Mouse (Mus musculus): ENCODE data around the gene Slc16a7. TPM values are rescaled to one million over a fixed set of nuclear protein-coding genes. Genes with fewer than 3 reads are reported as not detected.

The Slc16a7 gene
- polyA plus RNA-seq, 2 experiments, result 3.4 to 9.7 TPM

DNA sequence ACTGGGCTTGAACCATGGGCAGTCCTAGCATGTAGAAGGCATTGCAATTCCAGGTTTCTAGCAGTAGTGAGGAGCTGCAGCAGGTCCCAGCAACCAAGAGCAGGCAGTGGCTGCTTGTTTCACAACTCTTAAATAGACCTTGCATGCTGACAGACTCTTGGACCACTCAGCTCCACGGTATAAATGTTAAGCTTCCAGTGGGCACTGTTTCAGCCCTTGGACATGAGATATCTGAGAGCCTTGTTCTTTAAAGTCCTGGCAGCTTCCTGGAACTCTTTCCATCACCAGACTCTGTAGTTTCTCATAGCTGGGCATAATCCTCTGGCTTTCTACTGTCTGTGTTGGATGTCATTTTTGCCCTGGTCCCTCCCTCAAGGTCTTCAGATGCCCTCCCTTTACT lies 43.7 kb downstream of the Slc16a7 start:
- no peak for TF ChIP-seq CTCF (IDR thresholded peaks at IDR 0.05; ENCODE audit: low read depth)
- H3K9ac ChIP-seq (replicated peaks), result no peak overlapping the region
- no peaks in the 10 kb centered on the region; a peak in 1 of 4 replicates for H3K4me1 ChIP-seq (replicated peaks; ENCODE audit: control insufficient read depth in 2 of 2, insufficient read depth in 2 of 2, low read length in 1 of 2)
- no peaks in the 10 kb centered on the region for H3K9me3 ChIP-seq (ENCODE audit: control insufficient read depth, low read length)
- no peak for ATAC-seq (ENCODE audit: insufficient read depth)
- no peak for DNase-seq (ENCODE audit: low read depth in 3 of 3, low spot score in 3 of 3)
- no peak overlapping the region for H3K4me2 ChIP-seq (ENCODE audit: low read depth)
- 56% methylated on average over 1 of the region's 1 CpGs for WGBS (ENCODE audit: insufficient replicate concordance)
- H3K36me3 ChIP-seq (replicated peaks; ENCODE audit: control insufficient read depth, insufficient read depth, low read depth), result no peaks in the 10 kb centered on the region
- no peak overlapping the region for H3K27ac ChIP-seq
- H3K4me3 ChIP-seq (ENCODE audit: insufficient read depth in 1 of 2, low read depth in 2 of 2, low read length in 2 of 2), result no peak overlapping the region
- no peaks in the 10 kb centered on the region for H3K27me3 ChIP-seq (ENCODE audit: control insufficient read depth, insufficient read depth, low read length)

DNA sequence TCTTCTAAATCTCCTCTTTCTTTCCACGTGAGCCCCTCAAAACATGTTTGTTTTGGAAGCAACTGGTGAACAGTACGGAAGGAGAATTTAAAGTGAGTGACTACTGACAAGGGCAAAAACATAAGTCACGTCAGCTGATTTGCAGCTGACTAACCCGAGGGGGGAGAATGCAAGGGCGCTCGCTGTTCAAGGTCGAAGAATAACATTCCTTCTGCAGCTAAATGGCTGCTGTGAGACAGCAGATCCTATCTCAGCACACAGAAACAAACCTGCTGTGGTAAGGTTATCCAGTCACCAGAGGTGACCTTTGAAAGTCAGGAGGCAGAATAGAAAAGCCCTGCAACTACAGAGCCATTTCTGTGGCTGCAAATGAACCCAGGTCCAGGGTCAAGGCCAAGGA lies 47.1 kb downstream of the Slc16a7 start:
- Histone ChIP-seq H3K4me3 (ENCODE audit: insufficient read depth in 1 of 2, low read depth in 2 of 2, low read length in 2 of 2) (no peak overlapping the region), H3K36me3 (replicated peaks; ENCODE audit: control insufficient read depth, insufficient read depth, low read depth) (no peaks in the 10 kb centered on the region), H3K27me3 (ENCODE audit: control insufficient read depth, insufficient read depth, low read length) (no peaks in the 10 kb centered on the region), H3K9me3 (ENCODE audit: control insufficient read depth, low read length) (no peaks in the 10 kb centered on the region), H3K9ac (replicated peaks) (no peak overlapping the region), H3K4me1 (replicated peaks; ENCODE audit: control insufficient read depth in 2 of 2, insufficient read depth in 2 of 2, low read length in 1 of 2) (no peaks in the 10 kb centered on the region; a peak in 1 of 4 replicates), H3K4me2 (ENCODE audit: low read depth) (no peak overlapping the region), H3K27ac (no peak overlapping the region)
- no peak for ATAC-seq (ENCODE audit: insufficient read depth)
- no peak for TF ChIP-seq EP300 (IDR thresholded peaks at IDR 0.05; ENCODE audit: low read depth)
- TF ChIP-seq CTCF (IDR thresholded peaks at IDR 0.05; ENCODE audit: low read depth), result no peak
- 52% methylated on average over 7 of the region's 7 CpGs for WGBS (ENCODE audit: insufficient replicate concordance)
- no peak for DNase-seq (ENCODE audit: low read depth in 3 of 3, low spot score in 3 of 3)

DNA sequence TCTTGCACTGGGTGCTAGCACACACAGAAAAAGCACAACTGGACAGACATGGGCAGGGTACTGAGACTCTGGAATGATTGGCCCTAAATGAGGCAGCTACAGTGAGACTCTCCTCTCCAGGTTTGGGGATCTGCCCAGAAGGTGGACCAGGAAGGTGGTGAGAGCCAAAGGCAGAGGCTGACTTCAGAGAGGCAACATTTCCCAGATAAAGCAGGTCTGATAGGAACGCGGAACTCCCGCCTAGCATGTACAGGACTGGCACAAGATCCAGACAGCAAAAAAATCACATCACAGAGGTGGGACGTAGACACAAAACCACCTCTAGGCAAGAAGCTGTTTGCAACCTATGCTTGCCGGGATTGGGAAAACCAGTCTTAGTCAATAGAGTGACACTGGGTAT lies 55.5 kb downstream of the Slc16a7 start:
- H3K36me3 ChIP-seq (replicated peaks; ENCODE audit: control insufficient read depth, insufficient read depth, low read depth), result no peaks in the 10 kb centered on the region
- H3K27me3 ChIP-seq (ENCODE audit: control insufficient read depth, insufficient read depth, low read length), result no peaks in the 10 kb centered on the region
- ATAC-seq (ENCODE audit: insufficient read depth) (no peak), DNase-seq (ENCODE audit: low read depth in 3 of 3, low spot score in 3 of 3) (no peak)
- WGBS (ENCODE audit: insufficient replicate concordance), result 74% methylated on average over 5 of the region's 5 CpGs
- H3K4me3 ChIP-seq (ENCODE audit: insufficient read depth in 1 of 2, low read depth in 2 of 2, low read length in 2 of 2), result no peak overlapping the region
- H3K4me1 ChIP-seq (replicated peaks; ENCODE audit: control insufficient read depth in 2 of 2, insufficient read depth in 2 of 2, low read length in 1 of 2), result no peaks in the 10 kb centered on the region
- H3K9me3 ChIP-seq (ENCODE audit: control insufficient read depth, low read length), result no peaks in the 10 kb centered on the region
- H3K27ac ChIP-seq, result no peak overlapping the region
- no peak for TF ChIP-seq EP300 (IDR thresholded peaks at IDR 0.05; ENCODE audit: low read depth)
- no peak for TF ChIP-seq CTCF (IDR thresholded peaks at IDR 0.05; ENCODE audit: low read depth)
- H3K4me2 ChIP-seq (ENCODE audit: low read depth), result no peak overlapping the region
- H3K9ac ChIP-seq (replicated peaks), result no peak overlapping the region

DNA sequence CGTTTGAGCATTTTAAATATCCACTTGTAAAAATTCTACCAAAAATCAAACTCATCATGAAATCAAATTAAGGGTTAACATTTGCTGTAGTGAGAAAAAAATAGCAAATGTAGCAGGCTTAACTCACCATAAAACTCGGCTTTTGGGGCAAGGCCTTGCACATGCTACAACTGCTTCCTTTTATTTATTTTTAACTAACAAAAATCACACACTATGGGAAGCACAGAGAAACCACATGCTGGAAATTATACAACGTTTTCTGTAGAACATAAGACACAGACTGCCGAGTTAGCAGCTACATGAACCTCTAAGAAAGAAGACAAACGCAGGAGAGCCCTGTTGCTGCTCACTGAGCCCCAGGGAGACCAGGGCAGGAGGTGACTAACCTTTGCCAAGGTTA lies 57.9 kb downstream of the Slc16a7 start:
- Histone ChIP-seq H3K36me3 (replicated peaks; ENCODE audit: control insufficient read depth, insufficient read depth, low read depth) (no peaks in the 10 kb centered on the region), H3K27me3 (ENCODE audit: control insufficient read depth, insufficient read depth, low read length) (no peaks in the 10 kb centered on the region), H3K4me3 (ENCODE audit: insufficient read depth in 1 of 2, low read depth in 2 of 2, low read length in 2 of 2) (no peak overlapping the region), H3K9ac (replicated peaks) (no peak overlapping the region), H3K4me2 (ENCODE audit: low read depth) (no peak overlapping the region), H3K4me1 (replicated peaks; ENCODE audit: control insufficient read depth in 2 of 2, insufficient read depth in 2 of 2, low read length in 1 of 2) (no peaks in the 10 kb centered on the region), H3K27ac (no peak overlapping the region), H3K9me3 (ENCODE audit: control insufficient read depth, low read length) (no peaks in the 10 kb centered on the region)
- no peak for DNase-seq (ENCODE audit: low read depth in 3 of 3, low spot score in 3 of 3)
- TF ChIP-seq EP300 (IDR thresholded peaks at IDR 0.05; ENCODE audit: low read depth), result no peak
- TF ChIP-seq CTCF (IDR thresholded peaks at IDR 0.05; ENCODE audit: low read depth), result no peak
- ATAC-seq (ENCODE audit: insufficient read depth), result no peak
- 29% methylated on average over 5 of the region's 5 CpGs for WGBS (ENCODE audit: insufficient replicate concordance)

DNA sequence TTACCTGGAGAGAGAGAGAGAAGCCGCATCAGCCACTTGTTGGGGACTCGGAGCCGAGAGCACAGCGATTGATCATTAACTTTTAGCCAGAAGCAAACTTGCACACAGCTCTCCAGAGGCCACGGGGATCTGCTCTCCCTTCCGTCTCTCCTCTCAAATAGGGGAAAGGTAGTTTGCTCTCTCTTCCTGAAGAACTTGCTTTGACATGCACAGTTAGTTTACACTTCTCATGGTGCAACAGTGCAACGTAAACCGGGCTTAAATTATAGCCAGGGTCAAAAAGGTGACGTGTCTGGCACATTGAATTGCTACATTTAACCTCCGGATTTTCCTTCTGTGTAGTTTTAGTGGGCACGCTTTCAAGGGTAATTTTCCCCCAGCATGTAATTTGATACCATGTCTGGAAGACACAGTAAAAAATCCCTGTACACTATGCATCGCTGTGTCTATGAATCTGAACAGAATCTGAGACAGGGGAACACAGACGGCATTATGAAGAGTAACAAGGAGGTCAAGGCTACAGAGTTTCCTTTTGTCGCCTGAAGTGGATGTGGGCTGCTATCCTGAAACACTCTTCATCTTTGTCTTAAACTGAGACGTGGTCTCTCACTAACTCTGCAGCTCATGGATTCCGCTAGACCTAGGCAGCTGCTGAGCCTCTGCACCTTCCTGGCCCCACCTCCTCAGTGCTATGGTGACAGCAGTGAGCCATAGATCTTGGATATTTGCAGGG lies 60.8 kb downstream of the Slc16a7 start:
- Histone ChIP-seq H3K9ac (replicated peaks) (no peak overlapping the region), H3K4me3 (ENCODE audit: insufficient read depth in 1 of 2, low read depth in 2 of 2, low read length in 2 of 2) (no peak overlapping the region), H3K27me3 (ENCODE audit: control insufficient read depth, insufficient read depth, low read length) (no peaks in the 10 kb centered on the region), H3K36me3 (replicated peaks; ENCODE audit: control insufficient read depth, insufficient read depth, low read depth) (no peaks in the 10 kb centered on the region), H3K4me2 (ENCODE audit: low read depth) (peak overlapping the region; percentile 28), H3K9me3 (ENCODE audit: control insufficient read depth, low read length) (no peaks in the 10 kb centered on the region), H3K4me1 (replicated peaks; ENCODE audit: control insufficient read depth in 2 of 2, insufficient read depth in 2 of 2, low read length in 1 of 2) (peaks cover 0 to 4% of the 10 kb centered on the region in 2 experiments; a peak in 1 of 4 replicates), H3K27ac (no peak overlapping the region)
- WGBS (ENCODE audit: insufficient replicate concordance), result 64% methylated on average over 16 of the region's 16 CpGs
- no peak for DNase-seq (ENCODE audit: low read depth in 3 of 3, low spot score in 3 of 3)
- ATAC-seq (ENCODE audit: insufficient read depth), result peak; percentile 36
- no peak for TF ChIP-seq CTCF (IDR thresholded peaks at IDR 0.05; ENCODE audit: low read depth)
- 0 out of 2 replicates have a peak, but pooled peaks have one; percentile 6 for TF ChIP-seq EP300 (IDR thresholded peaks at IDR 0.05; ENCODE audit: low read depth)

Data from liver, embryonic 14.5 days (tissue).